Mouse (Mus musculus) hindbrain, postnatal 0 days (tissue): ENCODE measurements around the gene Fcgrt. TPM values are rescaled to one million over a fixed set of nuclear protein-coding genes. Genes with fewer than 3 reads are reported as not detected.

Experiments
- ATAC-seq: fragments of 200-750 bp; cut with Nextera tagmentation; 2 replicates; pipeline ENCODE4 v1.8.0; 2017; ENCODE audit warnings: mild to moderate bottlenecking, moderate TSS enrichment, moderate library complexity
- DNase-seq: peaks from one replicate; pipeline ENCODE4 v3.0.0-alpha.2; 2015; ENCODE audit warnings: low spot score
- H3K27ac ChIP-seq: fragments of 300-500 bp; sonication (generic); 2 replicates; pipeline ENCODE4 v1.5.1; 2014; ENCODE audit warnings: mild to moderate bottlenecking
- H3K27me3 ChIP-seq: fragments of 300-500 bp; sonication (generic); 2 replicates; pipeline ENCODE4 v1.6.1; 2014; ENCODE audit warnings: low read length, mixed read lengths; ENCODE audit not compliant: insufficient read depth
- H3K36me3 ChIP-seq: fragments of 300-500 bp; sonication (generic); 2 replicates; pipeline ENCODE4 v1.6.1; 2014; ENCODE audit warnings: low read length, mixed read lengths; ENCODE audit not compliant: insufficient read depth
- H3K4me1 ChIP-seq: fragments of 300-500 bp; sonication (generic); 2 replicates; pipeline ENCODE4 v1.6.1; 2014; ENCODE audit warnings: antibody characterized with exemption, low read length, mixed read lengths; ENCODE audit not compliant: insufficient read depth
- H3K4me2 ChIP-seq: fragments of 300-500 bp; sonication (generic); 2 replicates; pipeline ENCODE4 v1.6.1; 2014; ENCODE audit warnings: low read depth, mild to moderate bottlenecking, low read length, moderate library complexity, mixed read lengths
- H3K4me3 ChIP-seq: fragments of 300-500 bp; sonication (generic); 2 replicates; pipeline ENCODE4 v1.5.1; 2014; ENCODE audit warnings: low read length
- H3K9ac ChIP-seq: fragments of 300-500 bp; sonication (generic); replicated peaks from 2 replicates; pipeline ENCODE4 v1.6.1; 2014; ENCODE audit warnings: mild to moderate bottlenecking, low read length, moderate library complexity, mixed read lengths
- H3K9me3 ChIP-seq: fragments of 300-500 bp; sonication (generic); 2 replicates; pipeline ENCODE4 v1.6.1; 2016; ENCODE audit warnings: low read length, mixed read lengths
- CTCF ChIP-seq: IDR thresholded peaks from 2 replicates; pipeline ENCODE4 v1.5.1; 2016; ENCODE audit warnings: antibody characterized with exemption, control low read depth, low read depth
- WGBS: fragments of 180-500 bp; shearing (Covaris S2); extraction: QIAGEN DNeasy Blood & Tissue Kit; methylation state at CpG from one replicate; pipeline ENCODE4 v1.1.7; 2014; 5-methylcytosine and 5-hydroxymethylcytosine counted together
- microRNA counts: library from miRNA; unstranded; fragments of <30 nt; microRNA quantifications from one replicate; lab custom pipeline; 2015
- microRNA-seq, 2 experiments: library from miRNA; unstranded; fragments of <30 nt; microRNA quantifications; one replicate each; pipeline ENCODE4; 2016
- polyA plus RNA-seq: library from polyadenylated mRNA; unstranded; fragments of >200 nt; fragmentation: Nextera tagmentation; extraction: Ambion mirVana; gene quantifications from 2 replicates; pipeline ENCODE4 v1.2.1, GENCODE M21; 2015
- total RNA-seq: library from RNA; depleted of rRNA; stranded (reverse); fragments of >200 nt; gene quantifications from 2 replicates; pipeline ENCODE4 v1.2.3, GENCODE M21; 2014; rRNA removed

The Fcgrt gene
- total and polyA plus RNA-seq, 2 experiments from 2014 or later = 32.9 to 45.9 TPM

- Histone ChIP-seq H3K27me3 (no peaks in the 10 kb centered on the region), H3K4me1 (0 out of 2 replicates have a peak, but pooled peaks cover 5% of the 10 kb centered on the region), H3K9me3 (no peaks in the 10 kb centered on the region), H3K27ac (no peak overlapping the region), H3K4me2 (no peak overlapping the region), H3K36me3 (peaks cover 73% of the 10 kb centered on the region), H3K9ac (no peak overlapping the region), H3K4me3 (no peak overlapping the region)
- DNase-seq (no peak), ATAC-seq (no peak)
- WGBS = 95% methylated on average over 26 of the region's 26 CpGs
- no peak for TF ChIP-seq CTCF
Observed at GRCm38 (mm10) chr7:45046853-45047350, 56.7 kb downstream of the Fcgrt start.

GRCm38 (mm10) chr7:45045741-45046140 lies 57.9 kb downstream of the Fcgrt start:
- Histone ChIP-seq H3K4me2 (no peak overlapping the region), H3K27me3 (no peaks in the 10 kb centered on the region), H3K27ac (no peak overlapping the region), H3K4me3 (no peak overlapping the region), H3K9ac (no peak overlapping the region), H3K36me3 (peaks cover 84% of the 10 kb centered on the region), H3K4me1 (no peaks in the 10 kb centered on the region), H3K9me3 (no peaks in the 10 kb centered on the region)
- TF ChIP-seq CTCF = no peak
- WGBS = 92% methylated on average over 22 of the region's 22 CpGs
- no peak for DNase-seq
- ATAC-seq = no peak

- TF ChIP-seq CTCF = no peak
- Histone ChIP-seq H3K4me1 (no peaks in the 10 kb centered on the region), H3K4me2 (no peak overlapping the region), H3K4me3 (no peak overlapping the region), H3K27ac (no peak overlapping the region), H3K9me3 (no peaks in the 10 kb centered on the region), H3K36me3 (peaks cover 82% of the 10 kb centered on the region), H3K27me3 (no peaks in the 10 kb centered on the region), H3K9ac (no peak overlapping the region)
- ATAC-seq (no peak), DNase-seq (no peak)
- WGBS = 96% methylated on average over 13 of the region's 14 CpGs
Observed at GRCm38 (mm10) chr7:45043307-45043706, 60.3 kb downstream of the Fcgrt start.

MicroRNAs encoded within 50 kb of the gene (microRNA counts, 519-probe panel; counts per million panel counts)
- 4,253 counts per million, percentile 74 among the panel's probes with 10 or more counts for microRNA mmu-miR-150 (lab: Ali Mortazavi, UCI)

Small RNA genes lying within 50 kb of the gene (microRNA-seq; reads per million reads assigned to microRNA genes)
- gene Mir150 (219 to 331 reads per million in 2 experiments), gene Mir5121 (10.9 to 14.3 reads per million in 2 experiments)

Other genes with a start within 250 kb of the Fcgrt start
Only the 30 nearest of the 33 such genes appear.
- gene Med25, start 211.1 kb downstream of the Fcgrt start, total RNA-seq = 193 and 194 TPM in 2 replicates
- gene Med25, start 211.1 kb downstream of the Fcgrt start, polyA plus RNA-seq = 121 and 123 TPM in 2 replicates
- gene Fuz, start 207.8 kb downstream of the Fcgrt start, total RNA-seq = 27.8 and 29.8 TPM in 2 replicates
- 14.5 and 14.9 TPM in 2 replicates for gene Fuz, start 207.8 kb downstream of the Fcgrt start, polyA plus RNA-seq
- 251 and 255 TPM in 2 replicates for gene Ap2a1, start 174.4 kb downstream of the Fcgrt start, total RNA-seq
- gene Ap2a1, start 174.4 kb downstream of the Fcgrt start, polyA plus RNA-seq = 113 and 115 TPM in 2 replicates
- gene Tsks, start 160.6 kb downstream of the Fcgrt start, total RNA-seq = not detected in 2 replicates
- gene Tsks, start 160.6 kb downstream of the Fcgrt start, polyA plus RNA-seq = 0.25 and 0.40 TPM in 2 replicates
- 99.4 and 105 TPM in 2 replicates for gene Cpt1c, start 129.0 kb downstream of the Fcgrt start, total RNA-seq
- 48.7 and 50.7 TPM in 2 replicates for gene Cpt1c, start 129.0 kb downstream of the Fcgrt start, polyA plus RNA-seq
- gene Prmt1, start 117.3 kb downstream of the Fcgrt start, total RNA-seq = 215 and 251 TPM in 2 replicates
- 470 and 531 TPM in 2 replicates for gene Prmt1, start 117.3 kb downstream of the Fcgrt start, polyA plus RNA-seq
- 42.2 and 48.6 TPM in 2 replicates for gene Irf3, start 106.2 kb downstream of the Fcgrt start, total RNA-seq
- gene Irf3, start 106.2 kb downstream of the Fcgrt start, polyA plus RNA-seq = 31.5 and 33.7 TPM in 2 replicates
- 7.2 and 15.0 TPM in 2 replicates for gene Bcl2l12, start 105.1 kb downstream of the Fcgrt start, total RNA-seq
- 13.0 and 13.6 TPM in 2 replicates for gene Bcl2l12, start 105.1 kb downstream of the Fcgrt start, polyA plus RNA-seq
- gene Scaf1, start 87.5 kb downstream of the Fcgrt start, total RNA-seq = 76.7 and 77.7 TPM in 2 replicates
- 40.7 and 45.6 TPM in 2 replicates for gene Scaf1, start 87.5 kb downstream of the Fcgrt start, polyA plus RNA-seq
- 8.4 and 18.6 TPM in 2 replicates for gene Rras, start 85.9 kb downstream of the Fcgrt start, total RNA-seq
- 15.8 and 16.9 TPM in 2 replicates for gene Rras, start 85.9 kb downstream of the Fcgrt start, polyA plus RNA-seq
- gene Prr12, start 51.0 kb downstream of the Fcgrt start, total RNA-seq = 14.0 and 18.1 TPM in 2 replicates
- 7.5 and 9.2 TPM in 2 replicates for gene Prr12, start 51.0 kb downstream of the Fcgrt start, polyA plus RNA-seq
- gene Nosip, start 41.4 kb downstream of the Fcgrt start, total RNA-seq = 72.9 and 83.1 TPM in 2 replicates
- gene Nosip, start 41.4 kb downstream of the Fcgrt start, polyA plus RNA-seq = 64.5 and 67.4 TPM in 2 replicates
- gene Prrg2, start 41.2 kb downstream of the Fcgrt start, total RNA-seq = 10.5 and 12.4 TPM in 2 replicates
- gene Prrg2, start 41.2 kb downstream of the Fcgrt start, polyA plus RNA-seq = 15.3 and 17.2 TPM in 2 replicates
- gene Rcn3, start 11.6 kb downstream of the Fcgrt start, total RNA-seq = 42.9 and 45.1 TPM in 2 replicates
- gene Rcn3, start 11.6 kb downstream of the Fcgrt start, polyA plus RNA-seq = 39.3 and 42.0 TPM in 2 replicates
- 743 and 824 TPM in 2 replicates for gene Rps11, start 20.6 kb upstream of the Fcgrt start, total RNA-seq
- gene Rps11, start 20.6 kb upstream of the Fcgrt start, polyA plus RNA-seq = 768 and 794 TPM in 2 replicates
- gene Rpl13a, start 24.9 kb upstream of the Fcgrt start, total RNA-seq = 1,377 and 1,807 TPM in 2 replicates
- 800 and 828 TPM in 2 replicates for gene Rpl13a, start 24.9 kb upstream of the Fcgrt start, polyA plus RNA-seq
- gene Gm45713, start 32.4 kb upstream of the Fcgrt start, total RNA-seq = not detected in 2 replicates
- gene Gm45713, start 32.4 kb upstream of the Fcgrt start, polyA plus RNA-seq = 0.15 TPM in 1 of 2 replicates, not detected in the other
- gene Flt3l, start 32.6 kb upstream of the Fcgrt start, total RNA-seq = 5.8 and 8.0 TPM in 2 replicates
- 2.1 and 3.0 TPM in 2 replicates for gene Flt3l, start 32.6 kb upstream of the Fcgrt start, polyA plus RNA-seq
- 119 and 124 TPM in 2 replicates for gene Pih1d1, start 50.5 kb upstream of the Fcgrt start, total RNA-seq
- gene Pih1d1, start 50.5 kb upstream of the Fcgrt start, polyA plus RNA-seq = 79.3 and 80.5 TPM in 2 replicates
- 30.5 and 30.9 TPM in 2 replicates for gene Aldh16a1, start 50.7 kb upstream of the Fcgrt start, total RNA-seq
- gene Aldh16a1, start 50.7 kb upstream of the Fcgrt start, polyA plus RNA-seq = 19.0 and 20.6 TPM in 2 replicates
- gene Slc17a7, start 60.1 kb upstream of the Fcgrt start, total RNA-seq = 9.8 and 13.5 TPM in 2 replicates
- gene Slc17a7, start 60.1 kb upstream of the Fcgrt start, polyA plus RNA-seq = 4.2 and 4.6 TPM in 2 replicates
- gene Gfy, start 75.7 kb upstream of the Fcgrt start, total RNA-seq = 0.36 TPM in 1 of 2 replicates, not detected in the other
- gene Gfy, start 75.7 kb upstream of the Fcgrt start, polyA plus RNA-seq = not detected in 2 replicates
- gene Pth2, start 77.1 kb upstream of the Fcgrt start, total RNA-seq = not detected in 2 replicates
- gene Pth2, start 77.1 kb upstream of the Fcgrt start, polyA plus RNA-seq = 1.1 and 2.1 TPM in 2 replicates
- 0.10 TPM in 1 of 2 replicates, not detected in the other for gene Ccdc155, start 101.0 kb upstream of the Fcgrt start, total RNA-seq
- 0.46 and 0.55 TPM in 2 replicates for gene Ccdc155, start 101.0 kb upstream of the Fcgrt start, polyA plus RNA-seq
- gene Dkkl1, start 108.3 kb upstream of the Fcgrt start, total RNA-seq = 15.7 and 18.3 TPM in 2 replicates
- gene Dkkl1, start 108.3 kb upstream of the Fcgrt start, polyA plus RNA-seq = 24.0 and 25.4 TPM in 2 replicates
- 58.0 and 73.6 TPM in 2 replicates for gene Tead2, start 111.9 kb upstream of the Fcgrt start, total RNA-seq
- gene Tead2, start 111.9 kb upstream of the Fcgrt start, polyA plus RNA-seq = 36.0 and 37.3 TPM in 2 replicates
- gene Cd37, start 135.3 kb upstream of the Fcgrt start, total RNA-seq = 0.40 and 1.0 TPM in 2 replicates
- 2.2 and 2.4 TPM in 2 replicates for gene Cd37, start 135.3 kb upstream of the Fcgrt start, polyA plus RNA-seq
- 1.3 and 1.8 TPM in 2 replicates for gene Slc6a16, start 137.2 kb upstream of the Fcgrt start, total RNA-seq
- 2.0 and 2.1 TPM in 2 replicates for gene Slc6a16, start 137.2 kb upstream of the Fcgrt start, polyA plus RNA-seq
- not detected in 2 replicates for gene Slc6a21, start 173.7 kb upstream of the Fcgrt start, total RNA-seq
- gene Slc6a21, start 173.7 kb upstream of the Fcgrt start, polyA plus RNA-seq = not detected in 2 replicates
- 29.5 and 35.7 TPM in 2 replicates for gene Trpm4, start 229.9 kb upstream of the Fcgrt start, total RNA-seq
- gene Trpm4, start 229.9 kb upstream of the Fcgrt start, polyA plus RNA-seq = 11.2 and 13.0 TPM in 2 replicates